Mouse (Mus musculus) forebrain, embryonic 13.5 days (tissue): ENCODE measurements around the gene Lexm. TPM values are rescaled to one million over a fixed set of nuclear protein-coding genes. Genes with fewer than 3 reads are reported as not detected.

Experiments
- ATAC-seq: fragments of 200-750 bp; cut with Nextera tagmentation; 2 replicates; pipeline ENCODE4 v1.8.0; 2017
- H3K27ac ChIP-seq: fragments of 300-500 bp; sonication (generic); 2 replicates; pipeline ENCODE4 v1.5.1; 2015; ENCODE audit warnings: inconsistent platforms, mild to moderate bottlenecking, moderate library complexity
- H3K27me3 ChIP-seq: fragments of 300-500 bp; sonication (generic); 2 replicates; pipeline ENCODE4 v1.6.1; 2015; ENCODE audit warnings: mild to moderate bottlenecking, inconsistent platforms
- H3K36me3 ChIP-seq: fragments of 300-500 bp; sonication (generic); 2 replicates; pipeline ENCODE4 v1.6.1; 2015; ENCODE audit warnings: mild to moderate bottlenecking, inconsistent platforms; ENCODE audit not compliant: poor library complexity, severe bottlenecking
- H3K4me1 ChIP-seq: fragments of 300-500 bp; sonication (generic); 2 replicates; pipeline ENCODE4 v1.6.1; 2015; ENCODE audit warnings: inconsistent platforms
- H3K4me2 ChIP-seq: fragments of 300-500 bp; sonication (generic); 2 replicates; pipeline ENCODE4 v1.6.1; 2015; ENCODE audit warnings: inconsistent platforms, mild to moderate bottlenecking, moderate library complexity
- H3K4me3 ChIP-seq: fragments of 300-500 bp; sonication (generic); 2 replicates; pipeline ENCODE4 v1.5.1; 2015; ENCODE audit warnings: mild to moderate bottlenecking, inconsistent platforms
- H3K9ac ChIP-seq: fragments of 300-500 bp; sonication (generic); 2 replicates; pipeline ENCODE4 v1.6.1; 2015; ENCODE audit warnings: mild to moderate bottlenecking, inconsistent platforms
- H3K9me3 ChIP-seq: fragments of 300-500 bp; sonication (generic); replicated peaks from 2 replicates; pipeline ENCODE4 v1.6.1; 2016; ENCODE audit warnings: inconsistent platforms
- WGBS: fragments of 180-500 bp; shearing (Covaris S2); methylation state at CpG from one replicate; pipeline ENCODE4 v1.1.7; 2015; 5-methylcytosine and 5-hydroxymethylcytosine counted together
- polyA plus RNA-seq: library from polyadenylated mRNA; unstranded; fragments of >200 nt; fragmentation: Nextera tagmentation; extraction: Ambion mirVana; gene quantifications from 2 replicates; pipeline ENCODE4 v1.2.1, GENCODE M21; 2015

Gene Lexm
- polyA plus RNA-seq, 1 experiment from 2014 or later: not detected

GRCm38 (mm10) chr4:106644218-106644610 is 27.2 kb upstream of the Lexm start:
- Histone ChIP-seq H3K36me3 (no peaks in the 10 kb centered on the region), H3K9me3 (no peaks in the 10 kb centered on the region; the same call in 1 of the 2 replicates), H3K4me2 (no peak overlapping the region), H3K9ac (no peak overlapping the region), H3K4me1 (no peaks in the 10 kb centered on the region), H3K4me3 (no peak overlapping the region), H3K27ac (no peak overlapping the region), H3K27me3 (peaks cover 24% of the 10 kb centered on the region)
- ATAC-seq: no peak
- WGBS: 77% methylated on average over 6 of the region's 6 CpGs

GRCm38 (mm10) chr4:106643483-106644217 is 26.6 kb upstream of the Lexm start:
- no peak overlapping the region for H3K27ac ChIP-seq
- H3K4me1 ChIP-seq: no peaks in the 10 kb centered on the region
- H3K27me3 ChIP-seq: peaks cover 20% of the 10 kb centered on the region
- ATAC-seq: no peak
- no peak overlapping the region for H3K4me2 ChIP-seq
- no peaks in the 10 kb centered on the region for H3K36me3 ChIP-seq
- WGBS: 47% methylated on average over 8 of the region's 8 CpGs
- no peaks in the 10 kb centered on the region; the same call in 1 of the 2 replicates for H3K9me3 ChIP-seq
- H3K9ac ChIP-seq: no peak overlapping the region
- H3K4me3 ChIP-seq: no peak overlapping the region

- no peak overlapping the region; the same call in 1 of the 2 replicates for H3K9ac ChIP-seq
- H3K27ac ChIP-seq: no peak overlapping the region
- no peak overlapping the region for H3K4me3 ChIP-seq
- no peaks in the 10 kb centered on the region for H3K9me3 ChIP-seq
- 55% methylated on average over 7 of the region's 9 CpGs for WGBS
- H3K4me2 ChIP-seq: no peak overlapping the region
- peaks cover 11% of the 10 kb centered on the region for H3K27me3 ChIP-seq
- no peaks in the 10 kb centered on the region for H3K36me3 ChIP-seq
- no peak for ATAC-seq
- H3K4me1 ChIP-seq: peaks cover 21% of the 10 kb centered on the region
Observed at GRCm38 (mm10) chr4:106634086-106634479, 17.0 kb upstream of the Lexm start.

- no peak for ATAC-seq
- Histone ChIP-seq H3K9me3 (no peaks in the 10 kb centered on the region), H3K27me3 (peaks cover 11% of the 10 kb centered on the region)
Observed at GRCm38 (mm10) chr4:106633281-106634085, 16.4 kb upstream of the Lexm start.

GRCm38 (mm10) chr4:106632313-106632712 is 15.3 kb upstream of the Lexm start:
- Histone ChIP-seq H3K27me3 (peaks cover 11% of the 10 kb centered on the region), H3K4me2 (no peak overlapping the region), H3K4me3 (no peak overlapping the region), H3K9ac (no peak overlapping the region), H3K36me3 (no peaks in the 10 kb centered on the region), H3K4me1 (peaks cover 26% of the 10 kb centered on the region), H3K9me3 (no peaks in the 10 kb centered on the region), H3K27ac (no peak overlapping the region)
- WGBS: 55% methylated on average over 1 of the region's 3 CpGs
- no peak for ATAC-seq

More at GRCm38 (mm10) chr4:106633281-106634085, 16.4 kb upstream of the Lexm start:
- H3K9ac ChIP-seq: 0 out of 2 replicates have a peak overlapping the region, but pooled peaks have one; percentile 13
- H3K27ac ChIP-seq: no peak overlapping the region
- peaks cover 21% of the 10 kb centered on the region for H3K4me1 ChIP-seq
- H3K36me3 ChIP-seq: no peaks in the 10 kb centered on the region
- no peak overlapping the region for H3K4me2 ChIP-seq
- H3K4me3 ChIP-seq: no peak overlapping the region
- WGBS: 48% methylated on average over 8 of the region's 8 CpGs

- Histone ChIP-seq H3K9me3 (no peaks in the 10 kb centered on the region), H3K4me2 (peak overlapping the region; percentile 12; the same call in 1 of the 2 replicates), H3K4me1 (peaks cover 26% of the 10 kb centered on the region), H3K4me3 (no peak overlapping the region), H3K27ac (peak overlapping the region; percentile 62), H3K9ac (no peak overlapping the region), H3K27me3 (peaks cover 6% of the 10 kb centered on the region), H3K36me3 (no peaks in the 10 kb centered on the region)
- peak; percentile 91 for ATAC-seq
- 22% methylated on average over 14 of the region's 14 CpGs for WGBS
Observed at GRCm38 (mm10) chr4:106630333-106631220, 13.5 kb upstream of the Lexm start.

- 76% methylated on average over 5 of the region's 5 CpGs for WGBS
Observed at GRCm38 (mm10) chr4:106629374-106629773, 12.3 kb upstream of the Lexm start.

GRCm38 (mm10) chr4:106628650-106629360 is 11.8 kb upstream of the Lexm start:
- Histone ChIP-seq H3K9ac (no peak overlapping the region), H3K27ac (no peak overlapping the region), H3K4me1 (peaks cover 24% of the 10 kb centered on the region), H3K36me3 (no peaks in the 10 kb centered on the region), H3K4me2 (no peak overlapping the region), H3K4me3 (no peak overlapping the region), H3K9me3 (no peaks in the 10 kb centered on the region), H3K27me3 (peaks cover 16% of the 10 kb centered on the region)
- WGBS: 60% methylated on average over 9 of the region's 9 CpGs
- no peak for ATAC-seq

More at GRCm38 (mm10) chr4:106629374-106629773, 12.3 kb upstream of the Lexm start:
- no peak overlapping the region for H3K27ac ChIP-seq
- H3K4me1 ChIP-seq: peaks cover 26% of the 10 kb centered on the region
- ATAC-seq: no peak
- H3K4me2 ChIP-seq: no peak overlapping the region
- H3K9ac ChIP-seq: no peak overlapping the region
- H3K36me3 ChIP-seq: no peaks in the 10 kb centered on the region
- H3K9me3 ChIP-seq: no peaks in the 10 kb centered on the region
- H3K4me3 ChIP-seq: no peak overlapping the region
- H3K27me3 ChIP-seq: peaks cover 11% of the 10 kb centered on the region

GRCm38 (mm10) chr4:106627809-106628208 is 10.8 kb upstream of the Lexm start:
- Histone ChIP-seq H3K27me3 (peaks cover 26% of the 10 kb centered on the region), H3K9me3 (no peaks in the 10 kb centered on the region), H3K4me3 (no peak overlapping the region), H3K4me2 (no peak overlapping the region), H3K4me1 (peaks cover 17% of the 10 kb centered on the region), H3K36me3 (no peaks in the 10 kb centered on the region), H3K9ac (no peak overlapping the region), H3K27ac (no peak overlapping the region)
- ATAC-seq: no peak
- WGBS: 75% methylated on average over 5 of the region's 5 CpGs

GRCm38 (mm10) chr4:106624271-106624670 is 7.2 kb upstream of the Lexm start:
- WGBS: 90% methylated on average over 10 of the region's 10 CpGs
- Histone ChIP-seq H3K4me3 (no peak overlapping the region), H3K27me3 (peaks cover 39% of the 10 kb centered on the region), H3K9me3 (no peaks in the 10 kb centered on the region), H3K27ac (no peak overlapping the region), H3K4me1 (peaks cover 8% of the 10 kb centered on the region; the same call in 1 of the 2 replicates), H3K36me3 (no peaks in the 10 kb centered on the region), H3K9ac (no peak overlapping the region), H3K4me2 (no peak overlapping the region)
- no peak for ATAC-seq

- H3K4me2 ChIP-seq: no peak overlapping the region
- H3K9me3 ChIP-seq: no peaks in the 10 kb centered on the region
- no peak for ATAC-seq
- no peak overlapping the region for H3K9ac ChIP-seq
- peaks cover 5% of the 10 kb centered on the region; the same call in 1 of the 2 replicates for H3K4me1 ChIP-seq
- H3K4me3 ChIP-seq: no peak overlapping the region
- 36% methylated on average over 26 of the region's 28 CpGs for WGBS
- no peak overlapping the region for H3K27ac ChIP-seq
- no peaks in the 10 kb centered on the region for H3K36me3 ChIP-seq
- peaks cover 41% of the 10 kb centered on the region for H3K27me3 ChIP-seq
Observed at GRCm38 (mm10) chr4:106622712-106623111, 5.7 kb upstream of the Lexm start.
